Mouse (Mus musculus) testis, adult 2 months (tissue): ENCODE results near the gene Bex6.

Source experiments
- CTCF ChIP-seq: fragments of 200-500 bp; IDR thresholded peaks from 2 replicates; pipeline ENCODE4 v1.5.1; 2012; ENCODE audit warnings: low read depth, mild to moderate bottlenecking, inconsistent platforms, low read length, moderate library complexity; ENCODE audit not compliant: control insufficient read depth, insufficient read depth, insufficient replicate concordance
- POLR2A ChIP-seq: fragments of 200-500 bp; IDR thresholded peaks from 2 replicates; pipeline ENCODE4 v1.6.1; 2012; ENCODE audit warnings: low read depth, mild to moderate bottlenecking, inconsistent platforms, low read length, moderate library complexity; ENCODE audit not compliant: control insufficient read depth

- no peak for TF ChIP-seq POLR2A
- no peak for TF ChIP-seq CTCF
Measured at GRCm38 (mm10) chr16:32174340-32175005, 5.2 kb upstream of the Bex6 start.
